Mouse (Mus musculus): ENCODE measurements around the gene Nol8. TPM values are rescaled to one million over a fixed set of nuclear protein-coding genes. Genes with fewer than 3 reads are reported as not detected.

The Nol8 gene
- 10 to 100 TPM; 49.5 to 59.9 TPM for total RNA-seq (2023)

DNA sequence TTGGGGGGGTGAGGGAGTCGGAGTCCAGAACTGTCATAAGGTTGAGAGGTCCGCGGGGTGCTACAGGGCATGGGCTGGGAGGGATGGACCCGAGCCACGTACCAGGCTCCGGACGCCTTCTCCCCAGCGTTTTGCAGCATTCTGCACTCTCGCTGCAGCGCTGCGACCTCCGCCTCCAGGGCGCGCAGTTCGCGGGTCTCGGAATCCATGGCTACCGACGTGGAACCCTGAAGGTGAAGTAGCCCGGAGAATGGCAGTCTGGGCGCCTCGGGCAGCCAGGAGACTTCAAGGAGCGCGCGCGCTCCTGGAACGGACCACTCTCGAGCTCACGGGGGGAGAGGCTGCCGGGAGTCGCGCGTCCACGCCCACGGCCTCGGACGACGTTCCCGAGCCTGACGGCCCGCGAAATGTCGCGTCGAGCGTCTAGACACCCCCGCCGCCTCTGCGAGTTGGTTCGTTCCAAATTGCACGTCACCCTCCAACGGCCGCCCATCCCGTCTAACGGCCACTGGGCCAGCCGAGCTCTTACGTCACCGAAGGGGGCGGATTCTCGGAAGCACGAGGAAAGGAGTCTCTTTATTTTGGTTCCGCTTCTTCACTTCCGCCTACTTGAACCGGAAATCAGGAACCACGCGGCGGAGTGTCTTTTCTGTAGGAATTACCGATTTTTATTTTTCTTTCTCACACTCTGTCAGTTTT, at the start of gene Nol8, which contains the start of gene Cenpp:
Gene Nol8 (plus strand): TSS at position 598 of the 699 bp plus-strand sequence.
Gene Cenpp (minus strand): TSS at position 305 of the 699 bp plus-strand sequence.

DNA sequence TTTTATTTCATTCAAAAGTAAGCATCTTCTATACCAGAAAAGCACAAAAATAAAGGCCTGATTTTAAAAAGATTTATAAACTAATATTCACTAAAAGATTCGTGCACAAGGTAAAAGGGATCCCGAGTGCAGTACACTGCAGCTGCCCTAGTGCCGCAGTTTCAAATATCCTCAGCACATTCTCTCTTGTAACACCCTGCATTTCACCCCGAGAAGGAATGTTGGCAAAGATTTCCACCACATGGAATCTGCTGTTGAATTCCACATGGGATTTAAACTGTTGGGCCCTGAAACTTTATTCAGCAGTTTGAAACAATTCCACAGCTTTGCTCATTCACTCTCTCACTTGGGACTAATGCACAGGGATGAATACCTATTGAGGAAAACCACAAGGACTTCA, 45.2 kb upstream of the Nol8 start, which contains the start of gene Ogn:
Gene Ogn (plus strand): TSS at position 333 of the 400 bp plus-strand sequence.

DNA sequence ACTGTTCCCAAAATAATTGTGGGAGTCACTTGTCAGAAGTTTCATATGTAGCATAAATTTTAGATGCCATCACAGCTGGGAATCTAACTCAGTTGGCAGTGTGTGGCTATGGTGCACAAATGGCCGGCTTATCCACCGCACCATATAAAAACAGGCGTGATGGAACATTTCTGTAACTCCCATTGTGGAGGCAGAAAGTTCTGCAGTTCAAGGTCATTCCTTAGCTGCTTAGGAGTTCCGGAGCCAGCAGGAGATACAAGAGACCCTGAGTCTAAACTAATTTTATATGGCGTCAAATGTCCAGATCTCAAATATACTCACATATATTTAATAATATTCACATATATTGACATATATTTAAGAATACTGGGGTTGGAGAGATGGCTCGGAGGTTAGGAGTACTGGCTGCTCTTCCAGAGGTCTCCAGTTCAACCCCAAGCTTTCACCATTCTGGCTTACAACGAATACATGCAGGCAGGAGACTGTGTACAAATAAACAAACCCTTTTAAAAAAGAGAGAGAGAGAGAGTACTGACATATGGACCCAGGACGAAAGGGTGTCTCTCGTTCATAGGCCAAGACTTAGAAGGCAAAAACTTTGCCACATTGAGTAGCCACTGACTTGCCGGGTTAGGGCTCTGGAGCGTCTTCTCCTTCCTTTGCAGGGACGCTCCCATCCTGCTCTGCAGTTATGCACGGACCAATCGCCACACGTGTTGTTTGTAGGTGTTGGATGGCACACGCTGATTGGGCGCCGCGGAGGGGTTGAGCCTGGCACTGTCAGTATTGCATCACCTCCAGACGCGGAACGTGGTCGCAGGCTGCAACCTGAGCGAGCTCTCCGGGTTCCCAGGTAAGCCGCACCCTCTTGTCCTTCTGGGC, 28.7 kb downstream of the Nol8 start, which contains the start of gene Iars:
Gene Iars (plus strand): TSS at position 750 of the 882 bp plus-strand sequence.

Other genes with a start within 250 kb of the Nol8 start
- 10 to 100 TPM; 10.8 to 13.5 TPM for gene Ippk, start 231.8 kb upstream of the Nol8 start, total RNA-seq (2023)
- 1 to 10 TPM in 1 of 2 experiments, under 1 TPM in 1; 0.92 to 1.0 TPM for gene Tes3-ps, start 159.8 kb upstream of the Nol8 start, total RNA-seq (2023)
- gene Ecm2, start 148.3 kb upstream of the Nol8 start, total RNA-seq (2023): under 1 TPM in 1 of 2 experiments, not detected in 1; 0.09 TPM
- not detected for gene Aspn, start 108.6 kb upstream of the Nol8 start, total RNA-seq (2023)
- gene Omd, start 70.6 kb upstream of the Nol8 start, total RNA-seq (2023): not detected
- not detected for gene Ogn, start 45.0 kb upstream of the Nol8 start, total RNA-seq (2023)
- gene Cenpp, start 293 bp upstream of the Nol8 start, total RNA-seq (2023): 1 to 10 TPM; 1.1 to 1.9 TPM
- 100 to 1,000 TPM; 110 to 126 TPM for gene Iars, start 29.0 kb downstream of the Nol8 start, total RNA-seq (2023)
- gene Gm30302, start 145.9 kb downstream of the Nol8 start, total RNA-seq (2023): not detected

Data from T-cell, adult 66 days (primary cell).